Mouse (Mus musculus) E14TG2a.4 (cell line): ENCODE data around the gene Btrc.
A peak's percentile ranks its signal among the peaks of the same experiment; 100 is the strongest.

Experiments
- H3K27me3 ChIP-seq: 2 replicates; pipeline ENCODE4 v1.6.1; 2014; ENCODE audit warnings: low read length, control low read depth; ENCODE audit not compliant: insufficient read depth
- H3K36me3 ChIP-seq: 2 replicates; pipeline ENCODE4 v1.6.1; 2014; ENCODE audit warnings: low read length, control low read depth; ENCODE audit not compliant: insufficient read depth
- H3K4me1 ChIP-seq: replicated peaks from 2 replicates; pipeline ENCODE4 v1.6.1; 2014; ENCODE audit warnings: low read depth, low read length, control low read depth
- H3K4me3 ChIP-seq: replicated peaks from 2 replicates; pipeline ENCODE4 v1.5.1; 2014; ENCODE audit warnings: mild to moderate bottlenecking, low read length
- H3K9me3 ChIP-seq: 2 replicates; pipeline ENCODE4 v1.6.1; 2014; ENCODE audit warnings: low read length, control low read depth
- CTCF ChIP-seq: conservative IDR thresholded peaks from 2 replicates; pipeline ENCODE4 v1.5.1; 2014; ENCODE audit warnings: low read length
- NANOG ChIP-seq: IDR thresholded peaks from 2 replicates; pipeline ENCODE4 v1.6.1; 2014; ENCODE audit warnings: borderline replicate concordance, low read length, mixed read lengths
- POU5F1 ChIP-seq: IDR thresholded peaks from 2 replicates; pipeline ENCODE4 v1.6.1; 2014; ENCODE audit warnings: low read length, borderline replicate concordance

The Btrc gene

DNA sequence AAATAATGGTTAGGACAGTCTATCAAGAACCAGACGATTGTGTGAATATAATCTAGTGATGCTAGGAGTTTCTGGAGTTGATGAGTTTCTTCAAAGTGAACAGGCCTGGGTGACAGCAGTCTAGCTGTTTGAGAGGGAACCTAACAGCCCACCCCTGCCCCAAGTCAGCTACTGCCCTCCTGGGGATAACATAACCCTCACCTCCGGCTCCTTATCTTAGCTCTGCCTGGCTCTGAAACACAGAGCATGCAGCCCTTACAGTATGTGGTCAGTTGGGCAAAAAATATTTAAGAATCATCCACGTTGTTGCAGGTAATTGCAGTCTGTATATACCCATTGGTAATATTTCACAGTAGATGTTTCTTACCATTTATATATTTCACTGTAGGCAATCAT is 123.5 kb downstream of the Btrc start:
- TF ChIP-seq CTCF = no peak
- no peak for TF ChIP-seq NANOG
- no peak for TF ChIP-seq POU5F1
- no peaks in the 10 kb centered on the region for H3K36me3 ChIP-seq
- no peaks in the 10 kb centered on the region for H3K27me3 ChIP-seq
- no peak overlapping the region for H3K4me3 ChIP-seq
- no peaks in the 10 kb centered on the region; the same call in 1 of the 2 replicates for H3K4me1 ChIP-seq
- H3K9me3 ChIP-seq = no peaks in the 10 kb centered on the region

DNA sequence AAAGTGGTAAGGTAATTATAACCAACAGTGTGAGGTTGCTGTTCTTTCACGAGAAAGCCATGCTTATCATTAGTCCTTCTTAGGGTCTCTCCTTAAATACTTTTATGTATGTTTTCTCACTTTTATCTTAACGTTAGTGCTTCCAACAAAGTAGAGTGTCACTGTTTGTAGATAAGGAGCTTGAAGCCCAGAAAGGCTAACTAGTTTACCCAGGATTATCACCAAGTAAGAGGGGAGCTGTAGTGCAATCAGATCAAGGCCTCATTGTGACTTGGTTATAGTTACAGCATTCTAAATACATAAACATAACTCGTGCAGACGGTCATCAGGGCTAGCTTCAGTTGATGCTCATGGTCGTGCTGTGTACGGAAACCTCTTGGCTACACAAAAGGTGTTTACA is 126.4 kb downstream of the Btrc start:
- Histone ChIP-seq H3K4me3 (no peak overlapping the region), H3K4me1 (no peaks in the 10 kb centered on the region; the same call in 1 of the 2 replicates), H3K9me3 (no peaks in the 10 kb centered on the region), H3K36me3 (no peaks in the 10 kb centered on the region), H3K27me3 (no peaks in the 10 kb centered on the region)
- TF ChIP-seq CTCF = no peak

DNA sequence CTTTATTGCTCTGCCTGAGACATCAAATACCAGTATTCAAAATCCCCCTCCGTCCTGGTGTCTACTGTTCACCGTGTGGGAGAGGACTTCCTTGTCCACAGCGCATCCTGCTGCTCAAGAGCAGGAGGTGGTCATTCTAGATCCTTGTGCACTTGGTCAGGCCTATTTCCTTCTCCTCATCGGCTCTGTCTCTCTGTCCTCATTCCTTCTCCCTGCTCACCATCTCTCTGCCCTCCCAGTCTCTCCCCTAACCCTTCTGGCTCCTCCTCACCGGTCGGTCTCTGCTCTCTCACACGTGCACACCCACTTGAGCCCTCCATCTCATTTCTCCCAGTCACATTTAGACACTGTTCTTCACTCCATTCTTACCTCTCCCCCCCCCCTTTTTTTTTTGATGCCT is 127.7 kb downstream of the Btrc start:
- Histone ChIP-seq H3K4me3 (no peak overlapping the region), H3K4me1 (no peaks in the 10 kb centered on the region; the same call in 1 of the 2 replicates), H3K36me3 (no peaks in the 10 kb centered on the region), H3K9me3 (no peaks in the 10 kb centered on the region), H3K27me3 (no peaks in the 10 kb centered on the region)
- TF ChIP-seq NANOG = no peak
- no peak for TF ChIP-seq CTCF
- TF ChIP-seq POU5F1 = no peak

DNA sequence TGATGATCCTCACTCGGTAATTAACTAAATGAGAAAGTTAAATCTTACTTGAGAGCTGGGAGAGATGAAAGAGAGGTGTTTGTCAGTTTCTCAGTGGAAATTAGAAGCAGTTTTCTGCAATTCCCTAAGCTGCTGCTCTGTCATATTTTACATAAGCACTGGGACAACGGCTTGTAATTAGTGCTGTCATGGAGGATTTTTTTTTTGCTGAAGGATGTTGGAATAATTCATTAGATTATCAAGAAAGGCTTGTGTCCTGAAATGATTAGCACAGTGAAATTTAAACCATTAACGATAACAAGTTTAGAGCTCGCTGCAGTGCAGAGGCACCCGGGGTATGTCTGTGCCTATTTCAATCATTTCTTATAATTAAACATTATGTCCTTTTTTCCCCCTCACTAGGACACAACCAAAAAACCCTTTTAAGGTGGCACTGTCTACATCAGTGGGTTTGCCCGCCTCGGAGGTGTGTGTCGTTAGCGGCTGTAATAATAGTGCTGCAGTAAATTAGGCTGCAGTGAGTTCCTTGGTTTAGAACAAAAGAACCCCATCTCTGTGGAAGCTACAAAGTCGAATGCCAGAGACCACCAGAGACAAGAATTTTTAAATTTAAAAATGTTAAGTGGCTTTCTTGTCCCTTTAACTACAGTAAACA is 130.7 kb downstream of the Btrc start:
- TF ChIP-seq POU5F1 = no peak
- no peak for TF ChIP-seq NANOG
- TF ChIP-seq CTCF = no peak
- Histone ChIP-seq H3K36me3 (no peaks in the 10 kb centered on the region), H3K4me3 (no peak overlapping the region), H3K4me1 (no peaks in the 10 kb centered on the region; the same call in 1 of the 2 replicates), H3K27me3 (no peaks in the 10 kb centered on the region), H3K9me3 (no peaks in the 10 kb centered on the region)

DNA sequence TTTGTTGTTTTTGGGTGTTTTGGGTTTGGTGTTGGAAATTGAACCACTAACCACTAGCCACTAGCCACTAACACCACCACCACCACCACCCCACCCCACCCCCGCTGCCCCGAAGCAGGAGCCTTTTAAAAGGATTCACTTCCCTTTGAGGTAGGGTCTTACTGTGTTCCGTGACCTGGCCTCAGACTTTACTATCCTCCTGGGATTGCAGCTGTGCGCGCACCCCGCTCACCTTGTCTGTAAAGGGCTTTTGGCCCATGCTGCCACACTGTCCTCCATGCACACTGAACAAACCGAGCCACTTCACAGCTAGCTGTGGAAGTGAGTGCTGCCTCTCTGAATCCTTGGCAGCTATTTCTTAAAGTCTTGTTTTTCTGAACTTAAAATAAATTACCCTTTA is 141.9 kb downstream of the Btrc start:
- no peaks in the 10 kb centered on the region for H3K27me3 ChIP-seq
- H3K9me3 ChIP-seq = no peaks in the 10 kb centered on the region
- H3K4me3 ChIP-seq = no peak overlapping the region
- H3K4me1 ChIP-seq = peaks cover 4% of the 10 kb centered on the region; the same call in 1 of the 2 replicates
- H3K36me3 ChIP-seq = 0 out of 2 replicates have a peak, but pooled peaks cover 4% of the 10 kb centered on the region
- TF ChIP-seq POU5F1 (no peak), CTCF (no peak), NANOG (no peak)

DNA sequence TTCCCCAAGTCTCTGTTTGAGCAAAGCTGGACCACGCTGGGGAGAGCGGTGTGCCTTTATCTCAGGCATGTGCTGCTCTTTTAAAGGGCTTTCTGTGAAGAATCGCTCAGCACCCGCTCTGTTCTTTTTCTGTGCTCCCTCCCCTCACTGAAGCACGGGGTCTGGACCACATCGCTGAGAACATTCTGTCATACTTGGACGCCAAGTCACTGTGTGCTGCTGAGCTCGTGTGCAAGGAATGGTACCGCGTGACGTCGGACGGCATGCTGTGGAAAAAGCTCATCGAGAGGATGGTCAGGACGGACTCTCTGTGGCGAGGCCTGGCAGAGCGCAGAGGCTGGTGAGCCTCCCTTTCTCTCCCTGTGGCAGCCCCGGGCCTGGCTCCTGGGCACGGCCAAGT is 144.0 kb downstream of the Btrc start:
- H3K9me3 ChIP-seq = no peaks in the 10 kb centered on the region
- H3K36me3 ChIP-seq = 0 out of 2 replicates have a peak, but pooled peaks cover 4% of the 10 kb centered on the region
- TF ChIP-seq CTCF = no peak
- H3K27me3 ChIP-seq = no peaks in the 10 kb centered on the region
- H3K4me1 ChIP-seq = peaks cover 4% of the 10 kb centered on the region; the same call in 1 of the 2 replicates
- H3K4me3 ChIP-seq = peak overlapping the region; percentile 37; the same call in 1 of the 2 replicates

DNA sequence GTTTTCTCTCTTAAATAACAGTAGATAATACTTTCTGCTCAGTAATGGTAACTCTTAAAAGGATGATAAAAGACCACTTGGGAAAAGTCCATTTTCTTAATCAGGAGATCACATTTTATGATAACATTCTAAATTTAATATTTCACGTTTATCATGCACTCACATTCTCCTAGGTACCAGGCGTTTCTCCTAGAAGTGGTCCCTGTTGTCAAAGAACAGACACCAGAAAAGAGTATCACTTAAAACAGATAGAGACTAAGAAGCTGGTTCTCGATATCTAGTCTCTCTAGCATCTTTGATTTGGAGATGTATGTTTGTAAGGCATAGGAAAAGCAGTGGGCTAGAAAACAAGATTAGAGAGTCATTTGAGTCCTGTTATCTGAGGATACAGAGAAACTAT is 147.1 kb downstream of the Btrc start:
- H3K4me1 ChIP-seq = peaks cover 4% of the 10 kb centered on the region; the same call in 1 of the 2 replicates
- TF ChIP-seq POU5F1 (no peak), NANOG (no peak), CTCF (no peak)
- no peak overlapping the region for H3K4me3 ChIP-seq
- no peaks in the 10 kb centered on the region for H3K27me3 ChIP-seq
- peaks cover 22% of the 10 kb centered on the region for H3K36me3 ChIP-seq
- H3K9me3 ChIP-seq = no peaks in the 10 kb centered on the region

DNA sequence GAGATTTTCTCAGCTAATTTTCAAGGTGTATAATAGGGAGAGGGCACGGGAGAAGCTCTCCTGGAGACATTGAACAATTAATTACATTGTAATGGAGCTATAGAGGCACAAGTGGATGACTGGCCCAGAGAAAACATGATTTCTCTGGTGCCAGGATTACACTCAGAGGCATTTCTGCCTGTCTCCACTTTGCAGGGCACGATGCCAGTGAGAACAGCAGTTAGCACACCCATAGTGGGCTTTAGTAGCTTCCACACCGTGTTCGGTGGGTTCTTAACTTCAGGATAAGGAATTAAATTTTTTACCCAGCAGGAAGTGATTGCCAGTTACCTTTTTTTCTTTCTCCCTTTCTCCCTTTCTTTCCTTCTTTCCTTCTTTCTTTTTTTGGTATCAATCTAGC is 147.9 kb downstream of the Btrc start:
- Histone ChIP-seq H3K4me3 (no peak overlapping the region), H3K9me3 (no peaks in the 10 kb centered on the region), H3K27me3 (no peaks in the 10 kb centered on the region), H3K4me1 (peaks cover 4% of the 10 kb centered on the region; the same call in 1 of the 2 replicates), H3K36me3 (peaks cover 30% of the 10 kb centered on the region)
- TF ChIP-seq POU5F1 (no peak), CTCF (no peak), NANOG (no peak)

DNA sequence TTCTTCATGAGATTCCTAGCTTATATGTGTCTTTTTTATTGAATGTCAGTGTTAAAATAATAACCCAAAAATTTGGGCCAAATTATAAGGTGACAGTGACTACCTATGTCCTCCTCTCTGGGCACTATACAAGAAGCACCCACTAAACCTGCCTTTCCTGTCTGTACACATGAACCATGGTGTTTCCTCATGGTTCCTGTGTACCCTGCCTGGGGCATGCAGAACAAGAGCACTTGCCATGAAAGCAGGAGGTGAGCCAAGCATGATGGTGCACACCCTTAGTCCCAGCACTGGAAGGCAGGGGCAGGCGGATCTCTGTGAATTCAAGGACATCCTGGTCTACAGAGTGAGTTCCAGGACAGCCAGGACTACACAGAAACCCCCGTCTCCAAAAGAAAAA is 151.8 kb downstream of the Btrc start:
- peaks cover 47% of the 10 kb centered on the region for H3K36me3 ChIP-seq
- TF ChIP-seq NANOG (no peak), POU5F1 (no peak), CTCF (no peak)
- no peaks in the 10 kb centered on the region for H3K4me1 ChIP-seq
- no peak overlapping the region for H3K4me3 ChIP-seq
- no peaks in the 10 kb centered on the region for H3K9me3 ChIP-seq
- H3K27me3 ChIP-seq = no peaks in the 10 kb centered on the region

DNA sequence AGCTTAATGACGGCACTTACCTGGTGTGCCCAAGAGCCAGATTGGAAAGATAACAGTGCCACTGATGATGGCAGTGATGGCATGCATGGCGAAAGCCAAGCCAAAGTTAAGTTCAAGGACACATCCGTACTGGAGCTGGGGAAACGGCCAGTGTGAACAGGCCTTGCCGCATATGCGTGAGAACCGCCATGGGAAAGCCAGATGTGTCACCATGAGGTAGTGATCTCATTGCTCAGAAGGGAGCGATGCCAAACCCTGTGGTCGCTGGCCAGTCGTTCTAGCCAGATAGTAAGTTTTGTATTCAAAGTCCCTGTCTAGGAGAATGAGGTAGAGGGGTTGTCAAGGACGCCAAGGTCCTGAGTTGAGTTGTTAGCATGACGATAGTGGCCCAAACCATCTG is 152.7 kb downstream of the Btrc start:
- no peaks in the 10 kb centered on the region for H3K4me1 ChIP-seq
- TF ChIP-seq NANOG (no peak), CTCF (no peak), POU5F1 (no peak)
- H3K36me3 ChIP-seq = peaks cover 47% of the 10 kb centered on the region
- no peaks in the 10 kb centered on the region for H3K27me3 ChIP-seq
- no peak overlapping the region for H3K4me3 ChIP-seq
- H3K9me3 ChIP-seq = no peaks in the 10 kb centered on the region
